Mouse (Mus musculus) CH12.LX (cell line): Measurements from ENCODE around the gene Tspan4. TPM values are rescaled to one million over a fixed set of nuclear protein-coding genes. Genes with fewer than 3 reads are reported as not detected.

Source experiments
- DNase-seq: peaks from one replicate; pipeline ENCODE4 v3.0.0-alpha.2; 2013; ENCODE audit errors: extremely low read depth
- H3K27ac ChIP-seq: 2 replicates; pipeline ENCODE4 v1.5.1; 2012; ENCODE audit warnings: low read depth, mild to moderate bottlenecking, control low read depth, moderate library complexity; ENCODE audit not compliant: insufficient read depth
- H3K27me3 ChIP-seq: replicated peaks from 2 replicates; pipeline ENCODE3; 2012; ENCODE audit warnings: inconsistent platforms
- H3K36me3 ChIP-seq, 2 experiments: replicated peaks in 1 of 2; 2 replicates each; pipeline versions ENCODE3 to v1.6.1; 2012; ENCODE audit warnings: inconsistent platforms in 1 of 2, low read length in 1 of 2, mild to moderate bottlenecking in 1 of 2, mixed read lengths in 1 of 2, moderate library complexity in 1 of 2; ENCODE audit not compliant: control insufficient read depth in 1 of 2, insufficient read depth in 1 of 2
- H3K4me1 ChIP-seq, 2 experiments: 2 replicates each; pipeline ENCODE4 v1.6.1; 2012; ENCODE audit warnings: inconsistent platforms in 1 of 2, moderate library complexity in 1 of 2; ENCODE audit not compliant: insufficient read depth in 2 of 2, control insufficient read depth in 1 of 2
- H3K4me2 ChIP-seq: 2 replicates; pipeline ENCODE4 v1.6.1; 2012; ENCODE audit warnings: low read depth, mild to moderate bottlenecking, control low read depth; ENCODE audit not compliant: poor library complexity, insufficient read depth, severe bottlenecking
- H3K4me3 ChIP-seq, 3 experiments: fragments of 150-350 bp in 1 of 3; sonication (generic) in 1 of 3; replicated peaks in 1 of 3; 2 replicates each; pipeline versions ENCODE3 to v1.5.1; 2011 to 2012; ENCODE audit warnings: low read depth in 2 of 3, low read length in 2 of 3, mild to moderate bottlenecking in 2 of 3, moderate library complexity in 2 of 3, control low read depth in 1 of 3, improper control_type of control experiment in 1 of 3, inconsistent platforms in 1 of 3, mixed read lengths in 1 of 3; ENCODE audit not compliant: poor library complexity in 1 of 3
- H3K79me2 ChIP-seq: replicated peaks from 2 replicates; pipeline ENCODE4 v1.6.1; 2012; ENCODE audit warnings: mild to moderate bottlenecking, moderate library complexity; ENCODE audit not compliant: control insufficient read depth, poor library complexity, insufficient read depth, severe bottlenecking; ENCODE audit errors: extremely low read depth
- H3K9ac ChIP-seq: 2 replicates; pipeline ENCODE4 v1.6.1; 2012; ENCODE audit warnings: low read depth, mild to moderate bottlenecking, control low read depth, moderate library complexity; ENCODE audit not compliant: insufficient read depth
- H3K9me3 ChIP-seq: replicated peaks from 2 replicates; pipeline ENCODE3; 2012; ENCODE audit warnings: low read length, inconsistent platforms, mixed read lengths
- CHD2 ChIP-seq: IDR thresholded peaks from 2 replicates; pipeline ENCODE4 v1.6.1; 2011; ENCODE audit warnings: low read length, improper control_type of control experiment
- E2F4 ChIP-seq: IDR thresholded peaks from 2 replicates; pipeline ENCODE4 v1.6.1; 2011; ENCODE audit warnings: low read depth, low read length, improper control_type of control experiment; ENCODE audit not compliant: insufficient replicate concordance
- EP300 ChIP-seq: IDR thresholded peaks from 2 replicates; pipeline ENCODE4 v1.6.1; 2011; ENCODE audit warnings: low read length, improper control_type of control experiment
- ETS1 ChIP-seq: conservative IDR thresholded peaks from 2 replicates; pipeline ENCODE4 v1.6.1; 2012; ENCODE audit warnings: low read depth, mild to moderate bottlenecking, inconsistent platforms, low read length, improper control_type of control experiment, moderate library complexity
- GABPA ChIP-seq: IDR thresholded peaks from 2 replicates; pipeline ENCODE4 v1.6.1; 2012; ENCODE audit warnings: low read depth, low read length, improper control_type of control experiment, inconsistent platforms; ENCODE audit not compliant: insufficient replicate concordance
- HCFC1 ChIP-seq: IDR thresholded peaks from 2 replicates; pipeline ENCODE4 v1.6.1; 2012; ENCODE audit warnings: low read depth, mild to moderate bottlenecking, inconsistent platforms, low read length, improper control_type of control experiment
- IRF4 ChIP-seq: IDR thresholded peaks from 2 replicates; pipeline ENCODE4 v1.6.1; 2014; ENCODE audit warnings: low read depth, mild to moderate bottlenecking, inconsistent platforms, low read length, improper control_type of control experiment
- MAX ChIP-seq: IDR thresholded peaks from 2 replicates; pipeline ENCODE4 v1.6.1; 2011; ENCODE audit warnings: low read length, improper control_type of control experiment
- PAX5 ChIP-seq: IDR thresholded peaks from 2 replicates; pipeline ENCODE4 v1.6.1; 2012; ENCODE audit warnings: low read length, inconsistent platforms, mixed read lengths
- POLR2A ChIP-seq: IDR thresholded peaks from 2 replicates; pipeline ENCODE4 v1.6.1; 2011; ENCODE audit warnings: low read depth, mild to moderate bottlenecking, improper control_type of control experiment, low read length
- POLR2AphosphoS2 ChIP-seq: IDR thresholded peaks from 2 replicates; pipeline ENCODE4 v1.6.1; 2011; ENCODE audit warnings: low read depth, low read length, improper control_type of control experiment
- RCOR1 ChIP-seq: conservative IDR thresholded peaks from 2 replicates; pipeline ENCODE4 v1.6.1; 2012; ENCODE audit warnings: low read depth, mild to moderate bottlenecking, inconsistent platforms, low read length, improper control_type of control experiment
- SIN3A ChIP-seq: IDR thresholded peaks from 2 replicates; pipeline ENCODE4 v1.6.1; 2012; ENCODE audit warnings: low read length, improper control_type of control experiment, inconsistent platforms
- SMC3 ChIP-seq: IDR thresholded peaks from 2 replicates; pipeline ENCODE4 v1.6.1; 2011; ENCODE audit warnings: low read depth, low read length, improper control_type of control experiment
- TCF12 ChIP-seq: IDR thresholded peaks from 2 replicates; pipeline ENCODE4 v1.6.1; 2014; ENCODE audit warnings: low read depth, mild to moderate bottlenecking, inconsistent platforms, low read length, improper control_type of control experiment
- ZC3H11A ChIP-seq: IDR thresholded peaks from 2 replicates; pipeline ENCODE4 v1.6.1; 2012; ENCODE audit warnings: low read depth, mild to moderate bottlenecking, inconsistent platforms, low read length, improper control_type of control experiment
- ZKSCAN1 ChIP-seq: IDR thresholded peaks from 2 replicates; pipeline ENCODE4 v1.6.1; 2012; ENCODE audit warnings: low read depth, inconsistent platforms, low read length, improper control_type of control experiment, borderline replicate concordance
- dilution Hi-C: fragments of 300-500 bp; cut with MboI; formaldehyde crosslinking; loops from 2 replicates; pipeline ENCODE4 v1.14.3; 2020; ENCODE audit warnings: low sequenced_read_pairs; ENCODE audit not compliant: extremely low pct_unique_long_range_greater_than_20kb, extremely low pct_ligation_motif_present
- in situ Hi-C: fragments of 300-500 bp; cut with MboI; formaldehyde crosslinking; loops from 3 replicates; pipeline ENCODE4 v1.14.3; 2019; ENCODE audit warnings: low sequenced_read_pairs, low pct_ligation_motif_present, low pct_unique_long_range_greater_than_20kb, mixed read lengths
- polyA plus RNA-seq: library from polyadenylated mRNA; unstranded; fragments of >175 nt; gene quantifications from 2 replicates; pipeline ENCODE4 v1.2.1, GENCODE M21; 2012; ENCODE audit warnings: low read depth; ENCODE audit not compliant: insufficient read length
- total RNA-seq, 2 experiments: library from RNA; depleted of rRNA; stranded (reverse); fragments of 300-350 nt in 1 of 2; fragments of >200 nt in 1 of 2; gene quantifications; 2 replicates each; pipeline ENCODE4 v1.2.3; 2012 to 2014

Tspan4 gene
- total and polyA plus RNA-seq, 3 experiments = 21.2 to 28.9 (median 28.4) TPM

GRCm38 (mm10) chr7:141542588-141542987 lies 67.5 kb downstream of the Tspan4 start:
- in situ Hi-C loops (no loop called here), dilution Hi-C loops (no loop called here)
- H3K4me1 ChIP-seq = peaks cover 13 to 26% of the 10 kb centered on the region in 2 experiments; a peak in 3 of 4 replicates
- no peak overlapping the region for H3K9ac ChIP-seq
- H3K4me3 ChIP-seq = no peak overlapping the region
- peaks cover 2% of the 10 kb centered on the region for H3K27me3 ChIP-seq
- peaks cover 9% of the 10 kb centered on the region for H3K79me2 ChIP-seq
- H3K36me3 ChIP-seq = peaks cover 0 to 6% of the 10 kb centered on the region in 2 experiments
- no peak overlapping the region for H3K4me2 ChIP-seq
- H3K27ac ChIP-seq = no peak overlapping the region
- H3K9me3 ChIP-seq = no peaks in the 10 kb centered on the region
- DNase-seq = no peak
- TF ChIP-seq EP300 (no peak), ETS1 (no peak), SMC3 (no peak), ZC3H11A (no peak), CHD2 (no peak), PAX5 (no peak), GABPA (no peak), POLR2A (no peak), HCFC1 (no peak), SIN3A (no peak), TCF12 (no peak), MAX (no peak), RCOR1 (no peak), ZKSCAN1 (no peak), E2F4 (no peak), IRF4 (no peak), POLR2AphosphoS2 (no peak)

Other genes starting within 250 kb of the Tspan4 start
Only the 20 nearest of the 22 such genes appear.
- gene Irf7, start 208.8 kb upstream of the Tspan4 start, total RNA-seq (2012; rRNA removed) = 11.2 and 26.2 TPM in 2 replicates
- gene Irf7, start 208.8 kb upstream of the Tspan4 start, total RNA-seq (2014; rRNA removed) = 10.1 and 10.5 TPM in 2 replicates
- gene Irf7, start 208.8 kb upstream of the Tspan4 start, polyA plus RNA-seq = 6.5 and 7.7 TPM in 2 replicates
- 1.0 and 1.9 TPM in 2 replicates for gene Cdhr5, start 198.5 kb upstream of the Tspan4 start, total RNA-seq (2012; rRNA removed)
- gene Cdhr5, start 198.5 kb upstream of the Tspan4 start, total RNA-seq (2014; rRNA removed) = 0.31 and 0.35 TPM in 2 replicates
- 3.3 and 3.9 TPM in 2 replicates for gene Cdhr5, start 198.5 kb upstream of the Tspan4 start, polyA plus RNA-seq
- gene Sct, start 196.1 kb upstream of the Tspan4 start, total RNA-seq (2012; rRNA removed) = not detected in 2 replicates
- gene Sct, start 196.1 kb upstream of the Tspan4 start, total RNA-seq (2014; rRNA removed) = not detected in 2 replicates
- 0.49 TPM in 1 of 2 replicates, not detected in the other for gene Sct, start 196.1 kb upstream of the Tspan4 start, polyA plus RNA-seq
- not detected in 2 replicates for gene Drd4, start 183.2 kb upstream of the Tspan4 start, total RNA-seq (2012; rRNA removed)
- not detected in 2 replicates for gene Drd4, start 183.2 kb upstream of the Tspan4 start, total RNA-seq (2014; rRNA removed)
- gene Drd4, start 183.2 kb upstream of the Tspan4 start, polyA plus RNA-seq = not detected in 2 replicates
- gene Deaf1, start 147.6 kb upstream of the Tspan4 start, total RNA-seq (2012; rRNA removed) = 10.0 and 10.7 TPM in 2 replicates
- gene Deaf1, start 147.6 kb upstream of the Tspan4 start, total RNA-seq (2014; rRNA removed) = 3.5 and 5.7 TPM in 2 replicates
- gene Deaf1, start 147.6 kb upstream of the Tspan4 start, polyA plus RNA-seq = 31.6 and 37.7 TPM in 2 replicates
- gene Tmem80, start 147.5 kb upstream of the Tspan4 start, total RNA-seq (2012; rRNA removed) = 7.4 and 8.5 TPM in 2 replicates
- gene Tmem80, start 147.5 kb upstream of the Tspan4 start, total RNA-seq (2014; rRNA removed) = 6.4 and 8.3 TPM in 2 replicates
- 8.2 and 9.9 TPM in 2 replicates for gene Tmem80, start 147.5 kb upstream of the Tspan4 start, polyA plus RNA-seq
- 0.50 and 1.1 TPM in 2 replicates for gene Eps8l2, start 136.4 kb upstream of the Tspan4 start, total RNA-seq (2012; rRNA removed)
- gene Eps8l2, start 136.4 kb upstream of the Tspan4 start, total RNA-seq (2014; rRNA removed) = not detected in 2 replicates
- gene Eps8l2, start 136.4 kb upstream of the Tspan4 start, polyA plus RNA-seq = 0.51 and 0.91 TPM in 2 replicates
- 188 and 205 TPM in 2 replicates for gene Taldo1, start 83.0 kb upstream of the Tspan4 start, total RNA-seq (2012; rRNA removed)
- gene Taldo1, start 83.0 kb upstream of the Tspan4 start, total RNA-seq (2014; rRNA removed) = 228 and 237 TPM in 2 replicates
- 124 and 129 TPM in 2 replicates for gene Taldo1, start 83.0 kb upstream of the Tspan4 start, polyA plus RNA-seq
- gene Gatd1, start 61.1 kb upstream of the Tspan4 start, total RNA-seq (2012; rRNA removed) = 23.9 and 29.6 TPM in 2 replicates
- 26.4 and 31.4 TPM in 2 replicates for gene Gatd1, start 61.1 kb upstream of the Tspan4 start, total RNA-seq (2014; rRNA removed)
- 17.6 and 21.2 TPM in 2 replicates for gene Gatd1, start 61.1 kb upstream of the Tspan4 start, polyA plus RNA-seq
- not detected in 2 replicates for gene Cend1, start 45.7 kb upstream of the Tspan4 start, total RNA-seq (2012; rRNA removed)
- not detected in 2 replicates for gene Cend1, start 45.7 kb upstream of the Tspan4 start, total RNA-seq (2014; rRNA removed)
- gene Cend1, start 45.7 kb upstream of the Tspan4 start, polyA plus RNA-seq = not detected in 2 replicates
- gene Slc25a22, start 37.3 kb upstream of the Tspan4 start, total RNA-seq (2012; rRNA removed) = 16.1 and 20.8 TPM in 2 replicates
- 6.1 and 6.5 TPM in 2 replicates for gene Slc25a22, start 37.3 kb upstream of the Tspan4 start, total RNA-seq (2014; rRNA removed)
- gene Slc25a22, start 37.3 kb upstream of the Tspan4 start, polyA plus RNA-seq = 31.5 and 32.1 TPM in 2 replicates
- 7.8 and 9.6 TPM in 2 replicates for gene Pidd1, start 31.2 kb upstream of the Tspan4 start, total RNA-seq (2012; rRNA removed)
- gene Pidd1, start 31.2 kb upstream of the Tspan4 start, total RNA-seq (2014; rRNA removed) = 5.1 and 5.8 TPM in 2 replicates
- gene Pidd1, start 31.2 kb upstream of the Tspan4 start, polyA plus RNA-seq = 21.4 and 24.9 TPM in 2 replicates
- gene Rplp2, start 27.9 kb upstream of the Tspan4 start, total RNA-seq (2012; rRNA removed) = 3,147 and 3,416 TPM in 2 replicates
- gene Rplp2, start 27.9 kb upstream of the Tspan4 start, total RNA-seq (2014; rRNA removed) = 791 and 892 TPM in 2 replicates
- 2,025 and 2,969 TPM in 2 replicates for gene Rplp2, start 27.9 kb upstream of the Tspan4 start, polyA plus RNA-seq
- 8.9 and 11.7 TPM in 2 replicates for gene Pnpla2, start 20.0 kb upstream of the Tspan4 start, total RNA-seq (2012; rRNA removed)
- 1.5 and 2.8 TPM in 2 replicates for gene Pnpla2, start 20.0 kb upstream of the Tspan4 start, total RNA-seq (2014; rRNA removed)
- 25.3 and 29.6 TPM in 2 replicates for gene Pnpla2, start 20.0 kb upstream of the Tspan4 start, polyA plus RNA-seq
- gene Cracr2b, start 14.1 kb upstream of the Tspan4 start, total RNA-seq (2012; rRNA removed) = not detected in 2 replicates
- not detected in 2 replicates for gene Cracr2b, start 14.1 kb upstream of the Tspan4 start, total RNA-seq (2014; rRNA removed)
- not detected in 2 replicates for gene Cracr2b, start 14.1 kb upstream of the Tspan4 start, polyA plus RNA-seq
- 14.9 and 15.0 TPM in 2 replicates for gene Cd151, start 7.8 kb upstream of the Tspan4 start, total RNA-seq (2012; rRNA removed)
- 10.1 and 10.6 TPM in 2 replicates for gene Cd151, start 7.8 kb upstream of the Tspan4 start, total RNA-seq (2014; rRNA removed)
- 13.5 and 21.1 TPM in 2 replicates for gene Cd151, start 7.8 kb upstream of the Tspan4 start, polyA plus RNA-seq
- gene Polr2l, start 108 bp upstream of the Tspan4 start, total RNA-seq (2012; rRNA removed) = 82.3 and 109 TPM in 2 replicates
- 35.7 and 37.1 TPM in 2 replicates for gene Polr2l, start 108 bp upstream of the Tspan4 start, total RNA-seq (2014; rRNA removed)
- gene Polr2l, start 108 bp upstream of the Tspan4 start, polyA plus RNA-seq = 57.5 and 64.8 TPM in 2 replicates
- 49.6 and 50.5 TPM in 2 replicates for gene Chid1, start 64.6 kb downstream of the Tspan4 start, total RNA-seq (2012; rRNA removed)
- 27.0 and 31.9 TPM in 2 replicates for gene Chid1, start 64.6 kb downstream of the Tspan4 start, total RNA-seq (2014; rRNA removed)
- 42.3 and 47.5 TPM in 2 replicates for gene Chid1, start 64.6 kb downstream of the Tspan4 start, polyA plus RNA-seq
- 44.5 and 50.7 TPM in 2 replicates for gene Ap2a2, start 86.9 kb downstream of the Tspan4 start, total RNA-seq (2012; rRNA removed)
- 30.0 and 31.6 TPM in 2 replicates for gene Ap2a2, start 86.9 kb downstream of the Tspan4 start, total RNA-seq (2014; rRNA removed)
- 36.6 and 43.1 TPM in 2 replicates for gene Ap2a2, start 86.9 kb downstream of the Tspan4 start, polyA plus RNA-seq
- under 0.01 TPM in 1 of 2 replicates, not detected in the other for gene Muc6, start 180.1 kb downstream of the Tspan4 start, total RNA-seq (2012; rRNA removed)
- gene Muc6, start 180.1 kb downstream of the Tspan4 start, total RNA-seq (2014; rRNA removed) = not detected in 2 replicates
- 0.12 and 0.13 TPM in 2 replicates for gene Muc6, start 180.1 kb downstream of the Tspan4 start, polyA plus RNA-seq